Mouse (Mus musculus) megakaryocyte, adult 5-6 weeks (primary cell): ENCODE measurements at regions not wholly inside any gene's neighbourhood (a gene's known extent, or its start where the extent isn't known, plus 50 kb on each side); places are given as distances from the start of the nearest gene placed in this dataset.
A peak's percentile ranks its signal among the peaks of the same experiment; 100 is the strongest.

Experiments used
- ATAC-seq: 2 replicates; pipeline ENCODE4 v1.8.0; 2016; ENCODE audit warnings: mild to moderate bottlenecking, inconsistent platforms; ENCODE audit not compliant: poor library complexity, severe bottlenecking

DNA sequence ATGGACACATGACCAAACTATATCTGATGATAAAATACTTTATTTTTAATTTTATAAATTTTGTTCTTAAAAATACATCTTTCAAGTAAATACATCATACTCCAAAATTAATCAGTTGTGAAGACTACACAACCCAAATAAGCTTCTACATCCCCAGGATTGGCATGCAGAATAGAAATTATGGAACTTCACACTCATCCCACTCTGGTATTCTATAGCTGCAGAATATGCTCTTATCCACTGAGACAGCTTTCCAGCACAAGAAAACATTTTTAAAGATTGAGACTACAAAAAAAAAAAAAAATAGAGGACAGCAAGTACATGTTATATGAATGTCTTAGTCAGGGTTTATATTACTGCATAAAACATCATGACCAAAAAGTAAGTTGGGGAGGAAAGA is 94.4 kb downstream of the Gm11232 start:
- ATAC-seq, result no peak

DNA sequence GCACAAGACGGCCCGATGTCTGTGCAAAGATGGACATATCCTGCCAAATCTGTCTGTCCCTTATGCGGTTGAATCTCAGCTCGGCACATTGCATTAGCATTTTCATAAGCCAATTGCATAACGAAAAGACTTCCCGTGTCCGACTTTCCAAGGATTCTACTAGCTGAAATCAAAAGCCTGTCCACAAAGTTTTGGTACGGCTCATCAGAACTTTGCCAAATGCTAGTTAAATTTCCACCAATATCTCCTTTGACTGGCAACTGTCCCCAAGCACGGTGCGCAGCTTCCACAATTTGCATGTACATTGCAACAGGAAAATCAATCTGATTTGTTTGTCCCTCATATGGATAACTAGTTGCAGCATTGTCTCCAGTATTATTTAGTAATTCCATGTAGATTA is 117.2 kb downstream of the Gm11232 start:
- ATAC-seq, result no peak

DNA sequence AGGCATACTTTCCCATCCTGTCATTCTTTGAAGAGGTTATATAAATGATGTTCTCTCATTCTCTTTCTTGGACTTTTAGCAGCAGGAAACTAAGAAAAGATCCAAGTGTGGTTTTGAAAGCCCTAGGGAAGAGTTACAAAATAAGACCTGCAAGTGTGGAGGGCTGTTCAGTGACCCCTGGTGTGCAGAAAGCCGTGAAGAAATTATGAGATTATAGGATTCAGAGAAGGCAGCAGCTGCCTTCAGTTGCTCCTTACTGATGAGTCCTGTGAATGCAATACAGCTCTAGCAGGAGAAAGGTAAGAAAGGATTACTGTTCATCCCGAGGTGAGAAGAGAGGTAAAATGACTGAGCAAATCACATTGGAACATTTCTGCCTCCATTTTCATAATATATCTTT is 130.7 kb downstream of the Gm11232 start:
- ATAC-seq, result no peak

DNA sequence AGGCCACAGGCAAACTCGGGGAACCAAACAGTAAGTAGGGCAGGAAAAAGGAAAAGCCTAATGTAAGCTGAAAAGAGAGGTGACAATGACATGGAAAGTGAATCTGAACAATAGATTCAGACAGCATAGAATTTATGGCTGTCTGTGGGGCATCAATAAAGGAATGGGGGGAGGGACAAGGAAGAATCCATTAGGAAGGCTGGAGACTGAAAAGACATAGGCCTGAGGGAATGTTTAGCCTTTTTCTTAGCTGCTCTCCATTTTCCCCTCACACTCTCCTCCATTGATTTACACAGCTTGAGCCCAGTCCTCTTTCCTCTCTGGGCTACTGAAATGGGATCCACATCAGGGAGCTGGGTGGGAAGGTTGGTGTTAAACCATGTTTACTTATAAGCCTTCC is 131.1 kb downstream of the Gm11232 start:
- ATAC-seq, result no peak

DNA sequence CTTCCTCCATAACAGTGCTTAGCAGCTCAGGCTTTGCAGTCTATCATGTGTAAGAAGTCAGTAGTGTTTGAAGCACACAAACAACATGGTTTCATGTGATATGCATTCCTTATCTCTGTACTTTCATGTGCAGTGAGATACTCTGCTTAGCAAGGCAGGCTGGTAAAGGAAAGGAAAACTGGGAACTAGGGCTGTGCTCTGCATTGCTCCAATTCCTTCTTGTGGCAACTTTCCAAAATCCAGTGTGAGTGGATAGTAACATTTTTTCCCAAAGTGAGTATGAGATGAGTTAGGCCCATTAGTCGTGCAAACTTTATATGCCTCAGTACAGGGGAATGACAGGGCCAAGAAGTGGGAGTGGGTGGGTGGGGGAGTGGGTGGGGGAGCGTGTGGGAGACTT is 133.0 kb downstream of the Gm11232 start:
- ATAC-seq, result no peak

DNA sequence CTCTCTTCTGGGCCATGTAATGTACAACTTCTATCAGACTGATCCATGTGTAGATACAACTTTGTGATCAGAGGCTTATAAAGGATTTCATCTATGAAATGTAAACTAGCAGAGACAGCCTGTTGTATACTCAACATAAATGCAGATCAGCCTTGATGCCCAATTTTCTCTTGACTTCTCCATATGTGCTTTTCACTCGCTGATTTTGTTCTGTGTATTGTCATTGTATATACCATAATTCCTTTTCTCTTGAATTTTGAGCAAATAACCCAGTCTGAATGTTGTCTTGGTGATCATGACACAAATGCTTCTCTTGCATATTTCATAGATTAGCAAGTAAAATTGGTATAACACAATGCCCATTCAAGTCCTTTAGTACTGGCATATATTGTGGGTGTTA is 144.0 kb downstream of the Gm11232 start:
- no peak for ATAC-seq

DNA sequence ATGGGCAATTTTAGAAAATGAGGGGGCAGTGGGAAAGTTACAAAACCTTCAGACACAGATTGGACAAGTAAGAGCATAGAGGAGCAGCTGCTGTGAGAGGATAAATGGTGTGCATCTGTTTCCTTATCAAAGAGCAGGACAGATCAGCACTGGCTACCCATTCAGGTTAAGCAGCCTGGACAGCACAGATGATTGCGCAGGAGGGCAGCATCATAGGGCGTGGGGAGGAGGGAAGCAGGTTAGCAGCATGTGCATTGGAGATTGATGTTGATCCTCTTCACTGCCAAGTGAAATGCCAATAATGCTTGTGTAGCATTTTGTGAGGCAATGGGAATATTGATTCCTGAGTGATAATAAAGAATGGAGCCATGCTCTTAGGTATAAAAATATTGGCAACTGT is 171.9 kb downstream of the Gm11232 start:
- ATAC-seq, result no peak

DNA sequence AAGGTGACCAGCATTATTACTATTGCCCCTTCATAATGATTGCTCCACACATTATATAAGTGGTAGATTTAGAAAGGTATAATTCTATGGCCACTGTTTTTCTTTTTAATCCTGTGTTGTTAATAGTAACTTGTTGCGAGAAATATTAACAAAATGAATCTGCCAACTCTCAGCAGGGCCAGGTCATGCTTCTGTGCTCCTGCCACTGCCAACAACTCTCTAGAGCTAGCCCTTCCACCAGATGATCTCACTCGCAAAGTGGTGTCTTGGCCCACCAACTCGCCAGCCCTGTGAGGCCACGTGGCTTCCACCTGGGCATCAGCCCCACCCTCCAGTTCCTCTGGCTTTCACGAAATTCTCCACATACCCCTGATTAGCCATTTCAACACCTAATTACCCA is 197.1 kb downstream of the Gm11232 start:
- ATAC-seq, result no peak

DNA sequence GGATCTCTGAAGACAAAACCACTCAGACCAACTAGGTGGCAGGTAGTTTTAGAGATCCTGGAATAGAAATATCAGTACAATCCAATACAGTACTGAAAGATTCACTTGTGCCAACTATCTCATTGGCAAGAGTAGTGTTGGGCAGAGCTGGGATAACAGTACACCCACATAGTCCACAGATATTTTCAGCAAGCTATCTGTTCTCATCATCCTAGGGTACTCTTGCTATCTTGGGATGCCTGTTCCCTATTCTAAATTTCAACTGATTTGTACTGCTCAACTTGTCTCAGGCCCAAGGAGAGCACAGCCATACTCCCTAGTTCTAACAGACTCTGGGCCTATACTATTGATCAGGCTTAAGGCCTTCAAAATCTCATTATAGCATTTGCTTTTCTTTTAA is 218.6 kb downstream of the Gm11232 start:
- no peak for ATAC-seq

DNA sequence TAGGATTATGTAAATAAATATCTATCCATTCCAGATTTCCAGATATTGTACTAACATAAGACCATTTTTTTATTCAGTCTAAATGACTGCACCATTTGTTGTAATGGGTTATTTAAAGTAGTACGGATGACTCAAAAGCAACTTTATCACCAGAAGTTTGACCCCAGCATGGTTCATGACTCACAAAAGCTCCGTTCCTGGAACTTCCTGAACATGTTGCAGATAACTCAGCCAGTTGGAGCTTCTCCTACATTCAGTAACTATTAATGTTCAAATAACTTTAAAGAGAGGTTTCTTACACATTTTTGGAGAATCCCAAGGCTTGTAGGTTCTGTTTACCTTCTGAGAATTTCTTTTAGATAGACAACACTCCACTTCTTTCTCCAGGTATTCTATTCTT is 219.8 kb downstream of the Gm11232 start:
- ATAC-seq, result no peak

DNA sequence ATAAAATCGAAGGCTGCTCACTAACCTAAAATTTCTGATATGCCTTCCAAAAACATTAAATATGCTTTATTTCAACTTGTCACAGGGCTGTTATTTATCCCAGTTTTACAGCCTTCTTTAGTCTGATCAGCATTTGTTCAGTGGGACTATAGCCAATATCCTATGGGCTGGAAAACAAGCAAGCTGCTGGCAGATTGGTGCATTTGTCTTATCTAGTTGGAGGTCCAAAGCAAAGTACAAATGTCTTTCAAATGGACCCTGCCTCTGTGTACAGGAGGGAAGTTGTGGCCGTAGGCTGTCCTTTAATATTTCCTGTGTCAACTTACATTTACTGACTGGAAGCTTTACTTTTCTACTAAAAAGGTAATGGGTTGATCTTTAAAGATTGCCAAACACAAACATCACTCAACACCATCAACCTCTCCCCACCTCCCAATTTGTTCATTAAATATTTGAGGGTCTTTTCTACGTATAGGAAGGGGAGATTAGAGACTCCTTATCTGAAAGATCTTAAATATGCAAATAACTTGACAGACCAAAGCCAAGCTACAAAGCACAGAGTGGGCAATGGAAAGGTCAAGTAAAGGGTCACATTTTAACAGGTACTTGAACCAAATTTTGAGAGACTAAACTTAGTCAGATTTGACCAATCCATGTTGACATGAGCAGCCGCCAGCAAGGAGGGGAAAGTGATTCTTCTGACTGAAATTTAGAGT is 233.4 kb downstream of the Gm11232 start:
- ATAC-seq, result no peak

DNA sequence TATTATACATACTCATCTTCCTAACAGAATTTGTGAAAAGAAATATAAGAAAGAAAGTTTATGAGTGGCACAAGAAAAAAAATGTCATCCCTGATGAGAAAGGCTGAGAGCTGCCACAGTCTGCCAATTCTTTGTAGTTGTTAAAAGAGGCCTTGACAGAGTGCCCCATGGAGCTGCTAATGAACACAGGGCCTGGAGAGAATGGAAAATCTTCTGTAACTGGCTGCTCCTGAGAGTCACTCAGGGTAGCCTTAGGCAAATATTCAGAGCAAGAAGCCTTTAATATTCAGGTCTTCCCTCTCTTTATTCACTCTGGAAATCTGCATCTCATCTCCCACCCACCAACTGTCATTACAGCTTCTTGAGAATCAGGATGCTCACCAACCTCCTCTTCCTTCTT is 237.0 kb downstream of the Gm11232 start:
- no peak for ATAC-seq

DNA sequence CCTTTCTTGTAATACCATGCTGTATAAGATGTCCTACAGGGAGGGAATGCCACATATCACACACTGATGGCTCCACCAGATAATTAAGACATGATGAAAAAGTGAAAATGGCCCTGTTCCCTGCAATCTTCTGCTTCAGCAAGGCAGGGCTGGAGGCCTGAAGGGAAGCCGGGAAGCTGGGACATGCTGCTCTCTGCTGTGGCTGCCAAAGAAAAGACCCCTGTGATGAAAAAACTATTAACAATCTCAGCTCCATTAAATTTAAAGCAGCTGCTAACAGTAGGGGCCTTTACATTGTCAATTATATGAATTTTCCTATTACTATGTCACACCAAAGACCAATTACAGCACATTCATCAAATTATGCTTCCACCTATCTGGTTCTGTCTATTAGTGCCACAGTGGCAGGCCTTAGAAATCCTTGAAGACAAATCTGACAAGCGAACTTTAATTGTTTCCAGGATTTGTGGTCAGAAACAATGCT is 239.8 kb downstream of the Gm11232 start:
- ATAC-seq, result no peak

DNA sequence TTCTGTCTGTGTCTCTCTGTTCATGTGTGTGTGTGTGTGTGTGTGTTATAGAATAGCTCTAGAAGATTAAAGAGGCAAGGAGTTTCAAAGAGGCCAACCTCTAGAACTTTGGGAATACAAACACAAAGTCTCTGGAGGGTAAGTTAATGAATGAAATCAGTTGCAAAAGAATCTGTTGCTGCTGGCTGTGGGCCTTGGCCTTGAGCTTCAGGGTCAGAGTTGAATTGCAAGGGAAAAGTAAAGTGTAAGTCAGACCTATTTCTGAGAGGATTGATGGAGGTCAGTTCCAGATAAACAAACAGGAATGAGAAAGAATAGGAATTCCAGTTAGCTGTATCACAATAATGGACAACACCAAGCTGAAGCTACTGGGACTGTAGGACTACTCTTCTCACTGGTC is 250.9 kb downstream of the Gm11232 start:
- ATAC-seq, result no peak

DNA sequence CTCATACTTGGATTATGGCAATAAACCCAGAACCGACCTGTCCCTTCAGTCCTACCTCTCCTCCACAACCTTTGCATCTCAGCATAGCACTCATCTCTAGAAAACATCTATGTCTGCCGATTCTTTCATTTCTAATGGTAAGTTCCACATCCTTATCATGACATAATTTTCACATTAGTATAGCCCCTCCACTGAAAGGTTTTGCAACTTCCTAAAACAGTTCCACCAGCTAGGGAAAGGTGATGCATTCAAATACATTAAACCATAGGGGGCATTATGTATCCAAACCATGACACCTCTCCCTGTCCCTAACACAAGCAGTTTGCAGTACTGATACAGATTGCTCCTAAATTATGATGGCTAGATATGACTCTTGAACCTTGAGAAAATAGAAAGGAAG is 268.0 kb downstream of the Gm11232 start:
- ATAC-seq, result peak; percentile 30; the same call in 1 of the 2 replicates

DNA sequence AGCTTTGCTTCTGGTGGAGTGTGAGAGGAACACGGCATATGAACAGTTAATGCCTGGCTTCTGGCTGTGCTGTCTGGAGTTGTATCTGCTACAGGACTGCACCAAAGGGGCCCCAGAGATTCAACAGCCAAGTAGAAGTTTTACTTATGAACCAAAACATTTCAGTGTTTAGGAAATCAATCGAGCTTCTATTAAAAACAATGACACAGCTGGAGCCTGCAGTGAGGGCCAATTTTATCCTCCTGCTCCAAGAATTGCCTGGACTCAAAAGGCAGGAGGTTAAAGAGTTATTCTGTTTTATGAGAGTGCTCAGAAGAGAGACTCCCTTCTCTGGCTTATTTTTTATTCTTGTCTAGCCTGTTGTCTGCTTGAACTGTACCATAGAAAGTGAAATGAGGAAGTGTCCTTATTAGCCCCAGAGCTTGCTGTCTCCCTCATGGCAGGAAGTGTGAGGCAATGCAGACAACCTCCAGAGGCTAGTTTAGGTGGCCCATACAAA is 269.1 kb downstream of the Gm11232 start:
- peak; percentile 97 for ATAC-seq

DNA sequence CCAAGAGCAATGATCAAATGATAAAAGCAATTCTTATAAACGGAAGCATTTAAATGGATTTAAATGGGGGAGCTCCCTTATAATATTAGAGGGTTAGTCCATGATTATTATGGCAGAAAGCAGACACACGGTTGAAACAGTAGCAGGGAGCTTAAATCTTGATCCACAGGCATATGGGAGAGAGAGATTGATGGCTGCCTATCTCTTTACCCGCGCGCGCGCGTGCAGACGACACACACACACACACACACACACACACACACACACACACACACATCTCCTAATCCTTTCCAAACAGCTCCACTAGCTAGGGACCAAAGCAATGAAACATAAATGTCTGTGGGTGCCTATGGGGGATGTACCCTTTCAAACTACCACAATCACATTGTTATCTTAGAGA is 269.7 kb downstream of the Gm11232 start:
- no peak for ATAC-seq

DNA sequence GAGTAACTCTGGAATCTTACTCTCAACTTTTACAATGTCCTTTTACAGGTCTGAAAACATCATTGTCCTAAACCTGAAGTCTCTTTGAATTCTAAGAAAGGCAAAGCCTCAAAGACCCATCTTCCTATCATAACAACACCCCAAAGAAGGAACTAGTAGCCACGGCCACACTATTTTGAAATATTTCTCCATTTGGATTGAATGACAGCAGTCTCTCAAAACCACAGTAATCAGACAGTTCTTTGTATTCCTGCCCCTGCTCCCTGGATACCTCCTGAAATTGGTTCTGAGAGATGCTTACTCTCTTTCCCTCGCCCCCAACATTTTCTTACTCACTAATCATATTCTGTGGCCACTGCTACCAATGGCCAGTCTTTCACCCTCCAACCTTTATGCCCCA is 276.8 kb downstream of the Gm11232 start:
- ATAC-seq, result peak; percentile 35; the same call in 1 of the 2 replicates

DNA sequence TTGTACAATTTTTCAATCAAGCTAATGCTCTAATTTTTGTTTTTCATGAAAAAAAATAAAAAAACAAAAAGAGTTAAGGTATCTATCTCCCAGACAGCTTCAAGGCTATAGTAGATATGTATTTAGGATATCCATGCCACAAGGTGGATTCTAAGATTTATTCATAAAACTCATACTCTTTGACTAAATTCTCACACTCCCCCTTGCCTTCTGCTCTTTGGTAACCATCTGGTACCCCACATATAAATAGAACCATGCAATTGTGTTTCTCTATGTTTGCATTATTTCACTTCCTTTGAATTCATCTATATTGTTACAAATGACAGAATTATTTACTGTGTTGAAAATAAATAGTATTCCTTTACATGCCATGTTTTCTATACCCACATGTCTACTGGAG is 287.2 kb downstream of the Gm11232 start:
- no peak for ATAC-seq

DNA sequence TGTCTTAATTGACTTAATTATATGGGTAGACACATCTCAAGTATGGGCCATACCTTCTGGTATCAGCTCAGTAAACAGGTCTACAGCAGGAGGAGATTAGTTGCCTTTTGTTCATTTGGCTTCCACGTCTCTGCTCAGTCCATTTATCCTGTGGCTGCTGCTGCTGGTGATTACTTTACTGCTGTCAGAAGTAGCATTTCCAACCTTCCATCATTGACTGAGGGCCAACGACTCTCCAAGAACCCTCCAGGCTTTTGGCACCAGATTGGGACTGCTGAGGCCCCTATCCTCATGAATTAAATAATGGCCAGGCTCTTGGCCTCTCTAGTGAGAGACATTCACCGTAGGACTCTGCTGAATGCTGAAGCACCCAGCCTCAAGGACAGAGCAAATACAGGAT is 303.0 kb downstream of the Gm11232 start:
- ATAC-seq, result no peak

DNA sequence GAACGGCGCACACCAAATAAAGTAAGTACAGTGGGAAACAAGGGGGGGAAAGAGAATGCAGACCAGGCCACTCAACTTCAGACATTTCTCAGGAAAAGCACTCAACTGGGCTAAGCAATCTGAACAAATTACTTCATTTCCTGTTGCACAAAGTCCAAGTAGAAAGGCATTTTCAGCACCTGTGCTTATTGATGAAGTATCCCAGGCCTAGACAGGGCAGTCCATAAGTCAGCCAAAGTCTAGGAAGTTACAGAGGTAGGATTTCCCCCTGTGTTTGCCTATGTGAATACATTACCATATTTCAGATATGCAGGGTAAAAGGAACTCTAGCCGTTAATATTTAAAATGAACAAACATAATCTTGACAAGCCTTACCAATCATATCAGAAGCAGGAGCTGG is 304.3 kb downstream of the Gm11232 start:
- ATAC-seq, result no peak

DNA sequence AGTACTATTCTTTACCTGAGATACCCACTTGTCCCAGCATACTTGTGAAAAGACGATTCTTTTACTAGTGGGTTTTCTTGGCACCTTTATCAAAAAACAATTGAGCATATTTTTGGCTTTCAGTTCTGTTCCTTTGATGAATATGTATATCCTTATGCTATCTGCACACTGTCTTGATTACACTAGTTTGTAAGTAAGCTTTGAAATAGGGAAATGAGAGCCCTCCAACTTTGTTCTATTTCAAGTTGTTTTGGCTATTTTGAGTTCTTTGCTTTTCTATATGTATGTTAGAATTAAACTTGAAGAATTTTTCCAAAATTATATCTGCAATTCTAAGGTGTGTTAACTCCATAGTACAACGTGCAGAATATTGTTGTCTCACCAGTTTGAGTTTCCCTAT is 311.3 kb downstream of the Gm11232 start:
- ATAC-seq, result no peak
